Mouse (Mus musculus): ENCODE results near the gene Vdac2. TPM values are rescaled to one million over a fixed set of nuclear protein-coding genes. Genes with fewer than 3 reads are reported as not detected.

Vdac2 gene
- total RNA-seq (2022): 100 to 1,000 TPM; 242 to 257 (median 249) TPM

- no peak for DNase-seq (ENCODE audit: low spot score in 2 of 2)
Observed at GRCm38 (mm10) chr14:21824938-21825337, at the start of gene Vdac2. Vdac2 (plus strand) TSS chr14:21825238.

DNA sequence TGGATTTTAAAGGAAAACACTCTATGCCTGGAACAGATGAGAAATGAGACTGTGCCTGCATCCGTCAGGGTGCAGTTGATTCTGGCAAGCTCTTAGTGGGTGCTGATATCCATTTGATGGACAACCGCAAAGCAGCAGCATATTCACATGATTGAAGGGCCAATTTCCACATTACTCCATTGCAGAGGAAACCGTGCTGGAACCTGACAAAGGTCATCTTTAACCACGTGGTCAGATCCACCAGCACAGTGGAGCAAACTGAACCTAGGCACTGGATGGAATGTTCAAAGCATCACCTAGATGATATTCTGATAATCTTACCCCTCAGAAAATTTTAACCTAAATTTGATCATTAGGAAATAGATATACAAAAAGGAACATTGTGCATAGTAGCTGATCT lies 48.8 kb upstream of the Vdac2 start:
- no peak for DNase-seq (ENCODE audit: low spot score in 2 of 2)

DNA sequence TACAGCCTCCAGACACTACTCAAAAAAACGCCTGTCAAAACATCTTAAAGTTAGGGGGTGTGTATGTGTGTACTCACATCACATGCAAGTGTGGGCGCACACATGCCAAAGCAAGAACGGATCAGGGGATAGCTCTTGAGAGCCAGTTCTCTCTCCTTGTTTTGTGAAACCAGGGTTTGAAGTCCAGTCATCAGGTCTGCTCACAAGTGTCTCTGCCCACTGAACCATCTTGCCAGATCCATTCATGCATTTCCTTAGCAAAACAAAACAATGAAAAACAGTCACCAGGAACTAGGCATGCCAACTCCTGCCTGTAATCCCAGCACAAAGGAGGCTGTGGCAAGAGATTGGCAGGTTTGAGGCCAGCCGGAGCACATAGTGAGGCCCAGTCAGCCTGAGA lies 38.5 kb upstream of the Vdac2 start:
- DNase-seq (ENCODE audit: low spot score in 2 of 2): no peak

DNA sequence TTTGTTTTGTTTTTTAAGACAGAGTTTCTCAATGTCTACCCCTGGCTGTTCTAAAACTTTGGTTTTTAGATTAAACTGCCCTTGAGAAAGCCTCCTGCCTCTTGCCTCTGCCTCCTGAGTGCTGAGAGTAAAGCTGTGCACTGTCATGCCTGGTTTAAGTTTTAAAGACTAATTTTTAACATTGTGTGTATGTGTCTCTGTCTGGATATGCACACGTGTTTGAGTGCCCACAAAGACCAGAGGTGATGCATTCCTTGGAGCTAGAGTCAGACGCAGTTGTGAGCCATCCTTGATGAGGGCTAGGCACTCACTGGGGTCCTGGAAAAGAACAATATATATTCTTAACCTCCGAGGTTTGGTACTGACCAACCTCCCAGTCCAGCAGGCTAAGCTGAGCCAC lies 37.7 kb upstream of the Vdac2 start:
- DNase-seq (ENCODE audit: low spot score in 2 of 2): no peak

DNA sequence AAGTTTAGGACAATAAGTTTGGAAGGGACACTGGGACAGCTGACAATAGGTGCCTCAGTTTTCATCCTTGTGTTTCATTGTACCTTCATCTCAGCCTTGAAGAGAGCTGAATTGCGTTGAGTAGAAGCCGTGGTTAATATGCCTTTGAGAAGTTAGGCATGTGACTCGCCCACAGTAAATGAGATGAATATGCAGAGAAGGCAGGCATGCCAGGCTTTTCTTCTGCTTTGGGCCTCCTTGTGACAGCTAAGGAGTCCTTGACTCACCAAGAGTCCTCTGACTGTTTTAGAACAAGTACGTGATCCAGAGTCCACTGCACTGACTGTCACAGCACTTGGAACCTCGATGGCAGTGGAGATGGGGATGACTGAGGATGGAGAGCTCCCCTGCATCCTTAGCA lies 36.9 kb upstream of the Vdac2 start:
- peak in 1 of 2 experiments; percentile 53 for DNase-seq (ENCODE audit: low spot score in 2 of 2)

DNA sequence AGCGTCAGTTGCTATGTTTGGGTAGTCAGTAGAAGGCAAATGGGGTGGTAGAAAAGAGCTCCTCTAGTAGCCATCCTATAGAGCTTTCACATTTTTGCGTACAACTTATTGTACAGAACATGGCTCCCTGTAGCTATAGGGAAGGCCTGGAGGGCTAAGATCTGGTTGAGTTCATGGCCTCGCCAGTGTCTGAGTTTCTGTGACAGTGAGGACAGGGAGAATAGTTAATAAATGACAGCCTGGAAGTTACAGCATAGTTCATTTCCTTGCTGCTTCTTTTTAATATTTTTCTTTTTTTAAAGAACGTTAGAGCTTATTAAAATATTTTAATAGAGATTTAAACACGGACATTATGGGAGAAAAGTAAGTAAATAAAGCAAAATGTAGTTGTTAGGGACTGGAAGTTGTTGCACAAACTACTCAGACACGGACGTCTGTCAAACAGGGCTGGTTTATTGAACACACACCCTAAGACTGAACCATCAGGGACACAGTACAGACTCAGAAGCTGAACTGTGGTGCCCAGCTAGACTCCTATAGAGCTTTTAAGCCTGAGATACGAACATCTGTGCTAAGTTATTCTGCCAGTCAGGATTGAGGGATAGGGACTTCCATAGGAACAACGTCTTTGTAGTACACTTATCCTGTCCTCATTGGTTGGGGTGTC lies 34.3 kb upstream of the Vdac2 start:
- no peak for DNase-seq (ENCODE audit: low spot score in 2 of 2)

GRCm38 (mm10) chr14:21791722-21792121 lies 33.3 kb upstream of the Vdac2 start:
- DNase-seq (ENCODE audit: low spot score in 2 of 2): no peak

- peak in 1 of 2 experiments; percentile 31 for DNase-seq (ENCODE audit: low spot score in 2 of 2)
Observed at GRCm38 (mm10) chr14:21792250-21792649, 32.8 kb upstream of the Vdac2 start.

- no peak for DNase-seq (ENCODE audit: low spot score in 2 of 2)
Observed at GRCm38 (mm10) chr14:21800641-21801040, 24.4 kb upstream of the Vdac2 start.

GRCm38 (mm10) chr14:21801624-21802023 lies 23.4 kb upstream of the Vdac2 start:
- no peak for DNase-seq (ENCODE audit: low spot score in 2 of 2)

DNA sequence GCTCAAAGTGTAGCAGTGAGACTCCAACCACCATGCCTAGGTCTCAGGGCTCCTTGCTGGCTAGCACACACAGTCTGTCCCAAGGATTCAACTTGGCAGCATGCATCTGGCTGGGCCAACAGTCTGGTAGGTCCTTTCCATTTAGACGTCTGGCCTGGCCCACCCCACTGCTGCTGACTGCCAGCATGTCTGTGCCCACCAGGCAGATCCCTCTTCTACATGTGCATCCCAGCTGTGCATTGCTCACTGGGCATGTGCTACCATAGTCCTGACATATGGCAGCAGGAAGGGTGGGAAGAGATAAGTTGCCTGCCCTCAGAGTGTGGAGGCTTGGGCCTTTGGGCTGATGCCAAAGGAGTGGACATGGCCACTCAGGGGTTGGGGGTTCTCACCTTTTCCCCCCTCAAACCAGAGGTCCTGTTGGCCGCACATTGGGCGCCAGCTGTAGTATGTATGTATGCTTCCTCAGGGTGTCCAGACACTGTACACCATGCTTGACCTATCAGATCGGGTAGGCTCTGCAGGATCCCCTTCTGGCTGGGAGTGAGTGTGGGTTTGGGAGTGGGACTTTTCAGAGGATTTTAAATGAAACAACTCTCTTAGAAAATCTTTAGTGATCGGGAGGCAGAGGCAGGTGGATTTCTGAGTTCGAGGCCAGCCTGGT lies 22.4 kb upstream of the Vdac2 start:
- DNase-seq (ENCODE audit: low spot score in 2 of 2): no peak

DNA sequence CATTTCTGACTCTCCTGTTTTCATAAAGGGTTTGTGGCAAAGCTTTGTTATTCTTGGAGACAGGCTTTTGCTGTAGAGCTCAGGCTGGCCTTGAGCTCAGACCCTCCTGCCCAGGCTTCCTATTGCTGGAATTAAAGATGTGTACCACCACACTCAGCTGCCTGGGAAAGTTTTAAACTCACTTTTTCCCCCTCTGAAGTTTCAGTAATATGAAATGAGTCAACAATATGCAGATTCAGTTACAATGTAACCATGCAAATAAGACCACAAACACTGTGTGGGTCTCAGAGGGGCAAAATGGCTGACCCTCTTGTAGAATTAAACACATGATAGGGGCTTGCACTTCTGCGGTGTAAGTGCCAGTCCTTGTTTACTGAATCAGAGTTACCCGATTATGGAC lies 18.8 kb upstream of the Vdac2 start:
- DNase-seq (ENCODE audit: low spot score in 2 of 2): no peak

GRCm38 (mm10) chr14:21806631-21807160 lies 18.3 kb upstream of the Vdac2 start:
- DNase-seq (ENCODE audit: low spot score in 2 of 2): no peak

GRCm38 (mm10) chr14:21808208-21808922 lies 16.7 kb upstream of the Vdac2 start:
- DNase-seq (ENCODE audit: low spot score in 2 of 2): no peak

- no peak for DNase-seq (ENCODE audit: low spot score in 2 of 2)
Observed at GRCm38 (mm10) chr14:21809418-21809817, 15.6 kb upstream of the Vdac2 start.

- DNase-seq (ENCODE audit: low spot score in 2 of 2): no peak
Observed at GRCm38 (mm10) chr14:21811301-21811700, 13.7 kb upstream of the Vdac2 start.

- no peak for DNase-seq (ENCODE audit: low spot score in 2 of 2)
Observed at GRCm38 (mm10) chr14:21811744-21812393, 13.2 kb upstream of the Vdac2 start.

- no peak for DNase-seq (ENCODE audit: low spot score in 2 of 2)
Observed at GRCm38 (mm10) chr14:21812590-21813162, 12.4 kb upstream of the Vdac2 start.

- no peak for DNase-seq (ENCODE audit: low spot score in 2 of 2)
Observed at GRCm38 (mm10) chr14:21813216-21813615, 11.8 kb upstream of the Vdac2 start.

GRCm38 (mm10) chr14:21813847-21814246 lies 11.2 kb upstream of the Vdac2 start:
- no peak for DNase-seq (ENCODE audit: low spot score in 2 of 2)

- no peak for DNase-seq (ENCODE audit: low spot score in 2 of 2)
Observed at GRCm38 (mm10) chr14:21814606-21815005, 10.4 kb upstream of the Vdac2 start.
